Mouse (Mus musculus) limb, embryonic 10.5 days (tissue): ENCODE data around the gene Galnt11. TPM values are rescaled to one million over a fixed set of nuclear protein-coding genes. Genes with fewer than 3 reads are reported as not detected.
"Not testable (repeated sequence)": the region's sequence is repeated elsewhere in the genome, so short reads cannot be mapped to it uniquely, and the experiment has no call there.

Experiments
- DNase-seq: peaks from one replicate; pipeline ENCODE4 v3.0.0-alpha.2; 2017; ENCODE audit warnings: low spot score
- H3K27ac ChIP-seq: fragments of 300-500 bp; sonication (generic); 2 replicates; pipeline ENCODE4 v1.5.1; 2016; ENCODE audit warnings: mild to moderate bottlenecking
- H3K27me3 ChIP-seq: fragments of 300-500 bp; sonication (generic); 2 replicates; pipeline ENCODE4 v1.6.1; 2016; ENCODE audit warnings: low read depth, mild to moderate bottlenecking; ENCODE audit not compliant: poor library complexity, severe bottlenecking
- H3K36me3 ChIP-seq: fragments of 300-500 bp; sonication (generic); 2 replicates; pipeline ENCODE4 v1.6.1; 2016; ENCODE audit warnings: mild to moderate bottlenecking, moderate library complexity
- H3K4me1 ChIP-seq: fragments of 300-500 bp; sonication (generic); 2 replicates; pipeline ENCODE4 v1.6.1; 2016
- H3K4me3 ChIP-seq: fragments of 300-500 bp; sonication (generic); 2 replicates; pipeline ENCODE4 v1.5.1; 2016; ENCODE audit warnings: mild to moderate bottlenecking, moderate library complexity
- H3K9me3 ChIP-seq: fragments of 300-500 bp; sonication (generic); replicated peaks from 2 replicates; pipeline ENCODE4 v1.6.1; 2016; ENCODE audit warnings: mild to moderate bottlenecking
- WGBS: fragments of 180-500 bp; shearing (Covaris S2); methylation state at CpG from one replicate; pipeline ENCODE4 v1.1.7; 2016; 5-methylcytosine and 5-hydroxymethylcytosine counted together
- polyA plus RNA-seq: library from polyadenylated mRNA; unstranded; fragments of >200 nt; fragmentation: Nextera tagmentation; extraction: Ambion mirVana; gene quantifications from 2 replicates; pipeline ENCODE4 v1.2.1, GENCODE M21; 2016

Gene Galnt11
- polyA plus RNA-seq, 1 experiment from 2014 or later: 32.8 TPM

DNA sequence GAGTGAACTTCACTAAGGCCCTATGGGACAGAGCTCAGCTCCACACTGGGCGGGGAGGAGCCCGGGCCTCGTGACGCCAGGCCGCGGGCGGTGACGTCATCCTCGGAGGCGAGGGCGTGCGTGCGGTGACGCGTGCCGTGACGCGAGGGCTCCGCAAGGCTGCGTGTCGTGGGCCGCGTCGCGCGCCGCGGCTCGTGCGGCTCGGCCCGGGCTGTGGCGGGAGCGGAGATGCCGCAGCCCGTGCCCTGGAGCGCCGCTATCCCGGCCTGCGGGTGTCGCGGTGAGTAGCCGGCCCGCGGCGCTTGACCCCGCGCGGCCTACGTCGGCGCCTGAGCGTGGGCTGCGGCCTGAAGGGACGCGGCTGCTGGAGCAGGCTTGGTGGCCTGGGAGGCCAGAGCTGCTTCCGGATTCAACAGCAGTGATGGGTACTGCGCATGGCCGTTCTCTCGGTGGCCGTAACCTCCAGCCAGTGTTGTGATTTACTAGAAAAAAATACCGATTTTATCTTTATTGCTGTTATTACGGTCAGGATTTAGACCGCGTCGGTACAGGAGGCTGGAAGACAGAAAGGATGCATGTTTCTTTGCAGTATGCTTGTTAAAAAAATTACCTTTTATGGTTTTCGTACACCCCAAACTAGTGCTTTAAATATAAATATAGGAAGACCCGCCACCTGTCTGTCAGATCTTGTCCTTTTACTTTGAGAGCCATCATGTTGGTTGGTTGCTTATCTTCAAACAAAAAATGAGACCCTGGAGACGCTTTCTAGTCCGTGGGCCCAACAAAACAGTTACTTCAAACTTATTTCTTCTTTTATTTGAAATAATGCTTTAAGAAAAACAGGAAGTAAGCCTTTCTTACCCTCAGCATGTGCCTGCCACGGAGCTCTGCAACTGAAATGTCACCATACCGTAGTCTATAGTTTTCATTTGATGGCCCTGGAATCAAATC lies 1.3 kb downstream of the Galnt11 start, which contains the start of gene E130116L18Rik:
TSS of gene E130116L18Rik (minus strand) at position 402 of the 951 bp plus-strand sequence.
- Histone ChIP-seq H3K9me3 (no peaks in the 10 kb centered on the region), H3K4me1 (peaks cover 9% of the 10 kb centered on the region), H3K27ac (peak within 1 kb of the TSS; percentile 95), H3K27me3 (no peaks in the 10 kb centered on the region), H3K36me3 (0 out of 2 replicates have a peak, but pooled peaks cover 3% of the 10 kb centered on the region), H3K4me3 (peak within 1 kb of the TSS; percentile 81)
- peak; percentile 94 for DNase-seq
- 7% methylated on average over 72 of the region's 72 CpGs for WGBS

DNA sequence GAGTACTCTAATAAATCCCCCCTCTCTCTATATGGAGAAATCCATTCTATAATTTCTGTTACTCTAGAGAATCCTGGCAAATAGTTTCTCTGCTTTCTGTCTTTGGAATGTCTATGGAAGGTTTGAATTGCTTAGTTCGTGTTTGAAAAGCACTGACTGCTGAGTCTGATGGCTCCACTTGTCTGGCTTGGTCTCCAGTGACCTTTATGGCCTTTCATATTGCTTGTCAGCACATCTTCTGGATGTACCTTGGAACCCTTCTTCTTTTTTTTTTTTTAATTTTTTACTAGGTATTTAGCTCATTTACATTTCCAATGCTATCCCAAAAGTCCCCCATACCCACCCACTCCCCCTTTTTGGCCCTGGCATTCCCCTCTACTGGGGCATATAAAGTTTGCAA lies 2.7 kb downstream of the Galnt11 start:
- 88% methylated on average over 1 of the region's 1 CpGs for WGBS
- not testable (repeated sequence) for H3K27me3 ChIP-seq, H3K4me3 ChIP-seq, H3K9me3 ChIP-seq, H3K27ac ChIP-seq, DNase-seq, H3K4me1 ChIP-seq
- H3K36me3 ChIP-seq: peaks cover 11% of the 10 kb centered on the region

DNA sequence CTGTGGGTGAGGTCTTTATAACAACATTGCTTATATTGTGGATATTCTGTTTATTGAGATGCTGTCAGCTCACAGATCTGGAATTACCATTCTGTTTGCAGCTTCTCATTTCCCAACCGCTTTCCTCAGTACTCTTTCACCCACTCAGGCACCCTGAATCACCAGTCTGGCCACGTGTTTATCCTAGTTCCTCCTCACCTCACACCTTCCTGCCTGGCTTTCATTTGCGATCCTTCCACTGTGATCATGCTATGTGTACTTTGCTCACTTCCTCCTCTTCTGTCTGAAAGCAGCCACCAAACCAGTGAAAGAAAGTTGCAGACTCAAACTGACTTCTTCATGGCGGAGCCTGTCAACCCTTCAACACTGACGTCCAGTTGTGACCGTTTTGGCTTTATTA lies 21.4 kb downstream of the Galnt11 start:
- H3K27ac ChIP-seq: no peak overlapping the region
- 93% methylated on average over 6 of the region's 6 CpGs for WGBS
- DNase-seq: no peak
- no peak overlapping the region for H3K4me3 ChIP-seq
- no peaks in the 10 kb centered on the region for H3K9me3 ChIP-seq
- peaks cover 14% of the 10 kb centered on the region for H3K36me3 ChIP-seq
- no peaks in the 10 kb centered on the region for H3K27me3 ChIP-seq
- H3K4me1 ChIP-seq: no peaks in the 10 kb centered on the region

DNA sequence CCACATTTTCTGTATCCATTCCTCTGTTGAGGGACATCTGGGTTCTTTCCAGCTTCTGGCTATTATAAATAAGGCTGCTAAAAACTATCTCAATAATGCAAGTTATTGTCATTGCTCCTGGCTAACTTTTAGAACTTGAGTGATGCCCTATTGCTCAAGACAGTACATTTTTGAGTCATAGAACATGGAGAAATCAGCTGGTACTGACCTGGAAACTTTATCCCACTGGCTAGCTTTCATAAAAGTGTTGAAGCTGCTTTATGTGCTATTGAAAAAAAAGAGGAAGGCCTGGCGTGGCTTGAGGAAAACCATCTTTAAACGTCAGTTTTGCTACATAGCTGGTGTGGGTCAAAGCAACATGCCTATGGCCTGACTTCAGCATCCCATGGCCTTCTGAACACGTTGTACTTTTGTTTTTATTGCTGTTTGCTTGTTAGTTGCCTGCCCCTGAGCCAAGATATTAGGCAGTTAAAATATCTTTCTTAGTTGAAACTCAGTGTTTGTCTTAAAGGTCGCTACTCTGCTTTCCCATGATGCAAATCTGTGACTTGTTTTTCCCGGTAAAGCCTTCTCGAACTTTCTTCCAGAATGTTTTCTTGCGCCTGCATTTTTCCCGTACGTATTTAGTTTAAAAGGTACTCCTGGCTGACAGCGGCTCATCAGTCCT lies 24.2 kb downstream of the Galnt11 start:
- no peak for DNase-seq
- Histone ChIP-seq H3K4me3 (no peak overlapping the region), H3K36me3 (peaks cover 27% of the 10 kb centered on the region), H3K27me3 (no peaks in the 10 kb centered on the region), H3K9me3 (no peaks in the 10 kb centered on the region), H3K27ac (no peak overlapping the region), H3K4me1 (no peaks in the 10 kb centered on the region)
- WGBS: 89% methylated on average over 10 of the region's 10 CpGs

DNA sequence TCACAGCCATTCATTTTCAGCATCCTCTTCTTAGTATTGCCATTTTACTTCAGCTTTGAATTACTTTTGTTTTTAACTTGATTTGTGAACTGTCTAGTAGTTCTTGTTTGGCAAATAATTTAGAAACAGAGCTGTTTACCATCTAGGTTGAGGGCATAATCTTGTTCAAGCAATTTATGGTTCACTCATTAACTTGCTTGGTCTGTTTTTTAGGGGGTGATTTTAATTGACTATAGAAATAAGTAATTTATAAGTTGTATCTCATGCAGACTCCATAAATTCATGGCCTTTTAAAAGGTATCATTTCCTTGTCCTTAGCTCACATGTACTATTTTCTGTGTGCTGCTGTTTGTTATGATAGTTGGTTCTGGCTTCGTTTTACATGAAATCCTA lies 24.8 kb downstream of the Galnt11 start:
- Histone ChIP-seq H3K27ac (no peak overlapping the region), H3K9me3 (no peaks in the 10 kb centered on the region), H3K4me1 (no peaks in the 10 kb centered on the region), H3K4me3 (no peak overlapping the region), H3K36me3 (peaks cover 32% of the 10 kb centered on the region), H3K27me3 (no peaks in the 10 kb centered on the region)
- no peak for DNase-seq
- 73% methylated on average over 1 of the region's 1 CpGs for WGBS

DNA sequence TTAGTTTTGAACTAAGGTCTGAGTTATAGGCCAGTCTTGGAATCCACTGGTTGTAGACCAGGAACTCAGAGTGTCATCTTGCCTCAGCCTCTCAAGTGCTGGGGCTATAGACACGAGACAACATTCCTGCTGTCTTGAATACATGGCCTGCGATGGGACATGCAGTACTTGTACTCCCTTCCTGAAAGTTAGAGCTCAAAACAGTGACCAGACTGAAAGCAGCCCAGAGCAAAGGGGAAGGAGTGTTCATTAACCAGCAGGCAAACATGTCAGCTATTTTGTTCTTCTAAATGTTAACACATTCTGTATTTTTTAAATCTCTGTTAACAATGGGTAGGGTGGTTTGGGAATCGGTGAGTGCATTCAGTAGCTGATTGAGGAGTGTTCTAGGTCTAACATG lies 25.3 kb downstream of the Galnt11 start:
- H3K27ac ChIP-seq: no peak overlapping the region
- no peaks in the 10 kb centered on the region for H3K27me3 ChIP-seq
- no peak overlapping the region for H3K4me3 ChIP-seq
- H3K9me3 ChIP-seq: no peaks in the 10 kb centered on the region
- H3K4me1 ChIP-seq: no peaks in the 10 kb centered on the region
- H3K36me3 ChIP-seq: peaks cover 38% of the 10 kb centered on the region
- DNase-seq: no peak
- 86% methylated on average over 3 of the region's 3 CpGs for WGBS

DNA sequence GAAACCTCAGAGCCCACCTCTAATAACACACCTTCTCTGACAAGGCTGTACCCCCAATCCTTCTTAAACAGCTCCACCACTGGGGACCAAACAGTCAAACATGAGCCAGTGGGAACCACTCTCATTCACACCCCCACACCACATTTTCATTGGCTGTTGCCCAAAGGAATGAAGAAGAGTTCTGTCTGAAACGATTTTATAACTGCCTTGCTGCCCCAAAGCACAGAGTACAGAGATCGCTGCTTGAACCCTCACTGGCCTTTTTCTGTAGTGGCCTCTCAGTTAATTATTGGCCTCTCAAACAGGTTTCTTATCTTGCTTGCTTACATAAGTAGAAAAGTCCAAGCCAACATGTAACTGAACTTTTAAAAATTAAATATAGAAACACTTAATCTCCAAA lies 30.7 kb downstream of the Galnt11 start:
- Histone ChIP-seq H3K27ac (no peak overlapping the region), H3K36me3 (peaks cover 77% of the 10 kb centered on the region)

DNA sequence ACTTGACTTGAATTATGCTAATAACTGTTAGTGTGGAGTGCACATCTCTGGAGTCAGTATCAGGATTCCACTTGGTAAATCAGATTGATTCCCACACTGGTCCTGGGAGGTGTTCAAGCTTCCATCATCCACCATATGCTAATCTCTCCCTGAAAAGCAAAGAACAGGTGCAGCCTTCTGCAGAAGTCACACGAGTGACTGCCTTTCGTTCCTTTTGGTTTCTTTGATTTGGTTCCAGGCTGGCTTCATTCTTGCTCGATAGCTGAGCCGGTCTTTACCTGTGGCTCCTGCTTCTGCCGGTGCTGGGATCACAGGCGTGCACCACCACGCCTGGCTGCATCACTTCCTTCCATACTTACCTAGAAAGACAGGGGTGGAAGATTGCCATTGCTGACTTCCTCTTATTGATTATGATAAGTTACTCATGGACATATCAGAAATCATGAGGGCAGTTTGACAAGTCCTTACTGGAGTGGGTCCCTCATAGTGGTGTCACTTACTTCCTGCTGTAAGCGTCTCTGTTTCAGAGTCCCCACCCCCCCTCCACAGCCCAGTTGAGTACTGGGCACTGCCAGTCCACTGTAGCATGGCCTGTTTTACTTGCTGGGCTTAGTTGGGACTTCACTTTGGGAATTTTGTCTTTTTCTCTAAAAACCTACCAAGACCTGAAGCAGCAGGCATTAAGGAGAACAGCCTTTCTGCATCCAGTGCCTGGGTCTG lies 31.3 kb downstream of the Galnt11 start:
- no peaks in the 10 kb centered on the region for H3K27me3 ChIP-seq
- H3K27ac ChIP-seq: no peak overlapping the region
- DNase-seq: no peak
- H3K9me3 ChIP-seq: no peaks in the 10 kb centered on the region
- WGBS: 96% methylated on average over 8 of the region's 8 CpGs
- no peaks in the 10 kb centered on the region for H3K4me1 ChIP-seq
- H3K4me3 ChIP-seq: no peak overlapping the region
- H3K36me3 ChIP-seq: peaks cover 82% of the 10 kb centered on the region

More for the DNA sequence above, 30.7 kb downstream of the Galnt11 start:
- no peaks in the 10 kb centered on the region for H3K27me3 ChIP-seq
- H3K4me1 ChIP-seq: no peaks in the 10 kb centered on the region
- no peak for DNase-seq
- H3K4me3 ChIP-seq: no peak overlapping the region
- 83% methylated on average over 2 of the region's 2 CpGs for WGBS
- H3K9me3 ChIP-seq: no peaks in the 10 kb centered on the region

DNA sequence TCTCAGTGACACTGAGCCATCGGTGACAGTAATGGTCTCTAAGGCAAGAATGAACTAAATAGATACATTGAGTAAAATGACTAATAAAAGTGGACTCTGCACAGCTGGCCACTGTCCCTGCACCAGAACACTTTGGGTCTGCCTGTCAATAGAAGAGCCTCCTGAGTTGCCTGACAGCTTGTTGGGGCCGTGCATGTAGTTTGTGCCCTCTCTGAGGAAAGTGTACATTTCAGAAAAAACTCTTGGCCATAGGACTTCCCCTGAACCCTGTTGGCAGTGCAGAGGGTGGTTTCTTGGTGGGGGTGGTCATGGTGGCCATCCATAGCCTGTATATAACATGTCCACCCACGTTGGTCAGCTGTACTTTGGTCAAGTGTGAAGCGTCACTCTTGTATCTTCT lies 32.8 kb downstream of the Galnt11 start:
- H3K27ac ChIP-seq: no peak overlapping the region
- H3K4me1 ChIP-seq: no peaks in the 10 kb centered on the region
- no peak overlapping the region for H3K4me3 ChIP-seq
- WGBS: 94% methylated on average over 4 of the region's 4 CpGs
- no peaks in the 10 kb centered on the region for H3K27me3 ChIP-seq
- DNase-seq: no peak
- peaks cover 90% of the 10 kb centered on the region for H3K36me3 ChIP-seq
- H3K9me3 ChIP-seq: no peaks in the 10 kb centered on the region

DNA sequence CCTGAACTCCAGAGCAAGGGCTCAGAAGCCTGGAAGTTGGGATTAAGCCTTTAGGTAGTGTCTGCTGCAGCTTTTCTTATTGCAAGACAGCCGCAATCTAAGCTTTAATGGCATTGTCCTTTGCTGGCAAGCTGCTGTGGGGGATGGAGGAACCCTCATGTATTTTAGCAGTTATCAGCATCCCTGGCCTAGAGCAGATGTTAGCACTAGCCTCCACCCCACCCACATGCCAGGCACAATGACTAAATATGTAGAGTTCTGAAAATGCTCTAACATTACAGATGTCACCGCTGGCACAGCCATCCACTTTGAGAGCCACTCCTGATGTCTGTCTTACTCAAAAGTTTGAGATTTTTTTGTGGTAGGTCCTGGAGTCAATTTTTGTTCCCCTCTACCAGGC lies 35.0 kb downstream of the Galnt11 start:
- 85% methylated on average over 2 of the region's 2 CpGs for WGBS
- Histone ChIP-seq H3K27ac (no peak overlapping the region), H3K27me3 (no peaks in the 10 kb centered on the region), H3K36me3 (peaks cover 84% of the 10 kb centered on the region), H3K9me3 (no peaks in the 10 kb centered on the region), H3K4me1 (no peaks in the 10 kb centered on the region), H3K4me3 (no peak overlapping the region)
- no peak for DNase-seq

DNA sequence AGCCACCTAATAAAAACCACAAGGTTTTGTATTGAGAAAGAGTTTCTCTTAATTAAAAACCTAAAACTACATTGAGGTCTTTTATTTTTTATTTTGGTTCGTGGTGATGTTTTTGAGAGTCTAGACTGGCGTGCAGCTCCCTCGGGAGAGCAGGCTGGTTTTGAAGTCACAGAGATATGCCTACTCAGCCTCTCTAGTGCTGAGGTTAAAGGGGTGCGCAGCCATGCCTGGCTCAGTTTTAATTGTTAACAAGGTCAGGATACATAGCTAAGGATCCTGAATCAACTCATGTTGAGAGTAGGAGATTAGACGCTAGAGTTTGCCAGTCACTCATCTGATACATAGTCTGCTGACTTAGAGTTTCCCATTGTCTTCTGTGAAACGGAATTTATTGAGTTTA lies 39.7 kb downstream of the Galnt11 start:
- WGBS: 84% methylated on average over 6 of the region's 6 CpGs
- no peaks in the 10 kb centered on the region for H3K4me1 ChIP-seq
- no peak overlapping the region for H3K4me3 ChIP-seq
- H3K27ac ChIP-seq: no peak overlapping the region
- DNase-seq: no peak
- H3K36me3 ChIP-seq: peaks cover 84% of the 10 kb centered on the region
- H3K9me3 ChIP-seq: no peaks in the 10 kb centered on the region
- H3K27me3 ChIP-seq: no peaks in the 10 kb centered on the region

DNA sequence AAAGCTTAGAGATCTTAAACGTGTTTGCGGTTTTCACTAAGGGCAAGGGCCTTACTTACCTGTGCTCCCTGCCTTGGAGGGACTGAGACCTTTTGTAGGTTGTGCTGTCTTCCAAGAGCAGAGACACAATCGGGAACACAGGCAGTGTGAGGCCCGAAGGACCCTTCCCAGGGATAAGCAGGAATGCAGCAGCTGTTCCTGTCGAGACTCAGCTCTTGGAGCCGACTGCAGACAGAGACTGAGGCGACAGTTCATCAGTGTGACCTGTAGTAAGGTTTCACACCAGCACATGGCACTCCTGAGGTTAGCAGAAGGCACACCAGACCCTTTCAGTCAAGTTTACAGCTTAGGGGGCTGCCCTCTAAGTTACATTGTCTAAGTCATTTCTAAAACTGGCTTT lies 40.6 kb downstream of the Galnt11 start:
- H3K9me3 ChIP-seq: no peaks in the 10 kb centered on the region
- WGBS: 86% methylated on average over 7 of the region's 7 CpGs
- peaks cover 84% of the 10 kb centered on the region for H3K36me3 ChIP-seq
- H3K4me1 ChIP-seq: no peaks in the 10 kb centered on the region
- H3K27me3 ChIP-seq: no peaks in the 10 kb centered on the region
- DNase-seq: no peak
- H3K4me3 ChIP-seq: no peak overlapping the region
- H3K27ac ChIP-seq: no peak overlapping the region
